Mouse (Mus musculus): ENCODE data around the gene Fndc8.

GRCm38 (mm10) chr11:82865957-82866356 is 26.0 kb upstream of the Fndc8 start:
- TF ChIP-seq POLR2A (IDR thresholded peaks at IDR 0.05; ENCODE audit: low read depth, low read length), result no peak
- no peak for TF ChIP-seq CTCF (conservative IDR thresholded peaks at IDR 0.05 in 1 of 2, IDR thresholded peaks at IDR 0.05 in 1 of 2; ENCODE audit: low read depth in 2 of 2, low read length in 2 of 2)
- TF ChIP-seq HCFC1 (IDR thresholded peaks at IDR 0.05; ENCODE audit: low read depth, low read length), result no peak
- TF ChIP-seq RCOR1 (conservative IDR thresholded peaks at IDR 0.05; ENCODE audit: low read depth, low read length), result no peak
- no peak for TF ChIP-seq ETS1 (conservative IDR thresholded peaks at IDR 0.05; ENCODE audit: low read depth, low read length)
- no peak for TF ChIP-seq JUN (IDR thresholded peaks at IDR 0.05; ENCODE audit: insufficient read depth, low read depth, low read length)
- TF ChIP-seq POLR2AphosphoS2 (IDR thresholded peaks at IDR 0.05; ENCODE audit: low read depth, low read length), result no peak
- TF ChIP-seq JUND (conservative IDR thresholded peaks at IDR 0.05; ENCODE audit: low read depth, low read length), result no peak
- TF ChIP-seq EP300 (IDR thresholded peaks at IDR 0.05; ENCODE audit: low read length), result no peak
- no peak for TF ChIP-seq ZMIZ1 (IDR thresholded peaks at IDR 0.05; ENCODE audit: low read depth, low read length)
- peak; percentile 69 for TF ChIP-seq BHLHE40 (IDR thresholded peaks at IDR 0.05; ENCODE audit: low read depth, low read length)
- TF ChIP-seq ZNF384 (IDR thresholded peaks at IDR 0.05; ENCODE audit: low read depth, low read length), result peak; percentile 93
- TF ChIP-seq TCF12 (IDR thresholded peaks at IDR 0.05; ENCODE audit: low read depth, low read length), result no peak

Data from CH12.LX (cell line).